Mouse (Mus musculus): ENCODE measurements around the gene Ly86. TPM values are rescaled to one million over a fixed set of nuclear protein-coding genes. Genes with fewer than 3 reads are reported as not detected.

The Ly86 gene
- 10.9 and 19.1 TPM in 2 replicates for polyA plus RNA-seq (2012; rRNA removed; ENCODE audit: low replicate concordance)

GRCm38 (mm10) chr13:37344909-37345772, at the start of gene Ly86:
Gene Ly86, plus strand, starts transcription at chr13:37345208.

All from subcutaneous adipose tissue, adult 2 months (tissue).